Mouse (Mus musculus): Measurements from ENCODE around the gene Cyp11a1.

Gene Cyp11a1

DNA sequence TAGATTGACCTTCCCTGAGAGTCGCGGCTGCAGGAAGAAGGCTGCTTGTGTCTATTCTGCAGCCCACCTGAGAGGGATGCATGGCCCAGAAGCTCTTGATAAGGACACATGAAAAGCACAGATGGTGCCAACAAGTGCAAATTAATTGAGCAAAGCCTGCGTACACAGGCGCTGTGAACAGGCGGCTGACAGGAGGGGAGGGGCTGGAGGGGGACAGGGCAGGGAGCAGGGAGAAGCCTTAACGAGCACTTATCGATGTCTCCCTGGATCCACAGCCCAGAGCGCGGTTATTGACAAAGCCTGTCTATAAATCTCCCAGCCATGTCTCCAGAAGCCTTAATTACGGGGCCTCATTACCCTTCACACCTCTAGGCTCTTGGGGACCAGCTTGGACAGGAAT, 38.6 kb downstream of the Cyp11a1 start:
- DNase-seq (ENCODE audit: low read depth): no peak

DNA sequence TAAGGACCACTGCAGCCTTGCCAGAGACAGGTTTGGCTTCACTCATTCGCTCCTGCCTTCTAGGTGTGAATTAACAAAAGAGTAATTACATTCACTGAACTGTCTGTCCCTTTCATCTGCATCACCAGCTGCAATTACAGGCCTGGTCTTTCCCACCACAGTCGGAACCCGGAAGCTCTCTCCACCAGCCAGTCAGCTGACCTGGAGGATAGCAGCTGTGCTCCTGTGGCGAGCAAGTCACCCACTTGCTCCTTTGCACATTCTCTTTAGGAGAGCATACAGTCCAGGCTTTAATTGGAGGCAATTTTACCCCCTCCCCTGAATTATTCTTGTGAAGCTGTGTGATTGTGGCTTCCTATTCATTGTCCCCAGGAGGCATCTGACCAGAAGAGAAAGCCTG, 39.4 kb downstream of the Cyp11a1 start:
- DNase-seq (ENCODE audit: low read depth): no peak

DNA sequence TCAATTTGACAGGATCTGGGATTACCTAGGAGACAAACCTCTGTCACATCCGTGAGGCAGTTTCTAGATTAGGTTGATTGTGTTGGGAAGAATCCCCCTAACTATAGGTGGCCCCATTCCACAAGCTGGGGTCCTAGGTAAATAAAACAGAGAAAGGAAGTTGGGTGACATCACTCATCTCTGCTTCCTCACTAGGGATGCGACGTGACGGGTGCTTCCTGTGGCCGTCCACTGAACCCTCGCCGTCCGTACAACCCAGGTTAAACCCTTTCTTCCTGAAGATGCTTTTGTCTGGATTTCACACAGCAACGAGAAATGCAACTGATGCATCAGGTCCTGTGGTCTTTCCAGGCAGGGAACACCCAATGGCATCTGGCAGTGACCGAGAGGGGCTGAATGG, 40.9 kb downstream of the Cyp11a1 start:
- no peak for DNase-seq (ENCODE audit: low read depth)

DNA sequence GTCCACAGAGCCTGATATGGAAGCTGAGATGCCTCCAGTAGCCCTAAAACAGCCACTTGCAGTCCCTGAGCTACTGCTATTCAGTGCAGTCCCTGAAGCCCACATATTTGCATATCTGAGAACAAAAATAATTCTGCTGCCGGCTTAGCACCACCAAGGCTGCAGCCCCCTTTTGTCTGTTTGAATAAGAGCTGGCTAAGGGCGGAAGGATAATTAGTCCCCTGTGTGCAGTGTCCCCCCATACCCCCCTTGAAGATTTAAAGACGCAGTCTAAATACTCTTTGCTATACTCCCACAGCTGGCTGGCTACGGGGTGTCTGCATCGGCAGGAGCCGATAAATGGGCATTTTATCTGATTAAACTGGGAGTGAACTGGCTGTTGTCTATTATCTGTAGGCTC, 42.4 kb downstream of the Cyp11a1 start:
- DNase-seq (ENCODE audit: low read depth): no peak

DNA sequence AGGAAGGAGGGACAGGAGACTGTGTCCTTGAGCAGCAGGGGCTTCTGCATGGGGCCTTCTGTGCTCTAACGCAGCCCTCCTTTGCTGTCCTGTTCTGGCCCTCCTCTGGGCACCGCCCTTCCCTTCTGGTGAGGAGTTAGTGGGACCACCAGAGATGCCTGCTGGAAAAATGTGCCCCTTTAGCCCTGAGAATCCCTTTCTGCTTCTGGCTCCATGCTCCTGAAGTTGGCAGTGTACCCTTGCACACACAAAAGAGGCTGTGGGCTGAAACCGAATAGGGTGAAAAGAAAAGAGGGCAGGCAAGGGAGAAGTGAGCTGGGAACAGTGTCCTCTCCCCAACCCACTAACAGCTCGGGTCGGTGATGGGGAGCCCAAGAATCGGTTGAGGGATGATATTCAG, 43.0 kb downstream of the Cyp11a1 start:
- no peak for DNase-seq (ENCODE audit: low read depth)

DNA sequence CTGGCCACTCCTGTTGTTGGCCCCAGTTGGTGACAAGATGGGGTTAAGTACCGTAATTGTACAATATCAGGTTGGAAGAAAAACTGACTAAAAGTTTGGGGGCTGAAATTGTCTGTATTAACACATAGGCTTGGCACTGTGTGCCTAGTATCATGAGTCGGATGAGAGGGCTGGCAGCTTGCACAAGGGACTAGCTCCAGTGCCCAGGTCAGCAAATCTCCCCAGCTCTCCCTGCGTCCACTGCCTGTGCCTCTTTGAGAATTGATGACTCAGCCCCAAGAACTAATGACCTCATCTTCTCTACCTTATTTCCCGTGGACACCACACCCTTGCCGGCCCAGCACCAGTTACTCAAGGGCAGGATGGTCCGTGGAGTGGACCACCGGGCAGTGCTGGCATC, 43.6 kb downstream of the Cyp11a1 start:
- DNase-seq (ENCODE audit: low read depth): no peak

DNA sequence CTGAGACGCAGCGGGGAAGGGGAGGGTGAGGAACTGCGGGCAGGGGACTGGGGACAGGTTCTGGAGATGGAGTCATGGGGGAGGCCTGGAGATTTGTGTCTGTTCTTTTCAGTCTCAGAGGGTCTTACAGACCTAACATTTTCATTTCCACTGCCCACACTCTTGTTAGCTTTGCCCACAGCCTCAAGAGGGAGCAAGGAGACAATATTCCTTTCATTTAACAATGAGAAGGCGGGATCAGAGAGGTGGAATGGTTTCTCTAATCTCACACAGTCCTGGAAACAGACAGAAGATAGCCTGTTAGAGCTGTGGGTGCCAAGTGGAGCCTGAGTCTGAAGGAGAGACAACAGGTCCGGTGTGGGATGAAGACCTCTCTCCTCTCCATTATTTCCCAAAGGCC, 45.7 kb downstream of the Cyp11a1 start:
- no peak for DNase-seq (ENCODE audit: low read depth)

DNA sequence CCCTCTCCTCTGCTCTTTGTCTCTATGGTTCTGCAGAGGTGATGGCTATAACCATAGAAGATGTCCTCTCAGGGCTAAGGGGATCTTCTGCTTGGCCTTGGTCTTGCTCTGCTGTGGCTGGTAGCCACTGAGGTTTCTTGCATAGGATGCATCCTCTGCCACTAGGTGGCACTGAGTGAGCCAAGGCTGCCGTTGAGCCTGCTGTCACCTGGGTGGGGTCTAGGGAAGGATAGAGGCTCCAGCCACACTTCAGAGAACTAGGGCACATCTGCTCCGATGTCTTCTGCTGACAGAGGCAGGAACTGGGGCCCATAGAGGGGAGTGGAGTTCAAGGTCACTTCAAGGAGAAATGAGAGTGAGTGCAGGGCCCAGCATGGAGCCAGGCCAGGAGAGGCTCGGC, 46.9 kb downstream of the Cyp11a1 start:
- DNase-seq (ENCODE audit: low read depth): peak; percentile 40

DNA sequence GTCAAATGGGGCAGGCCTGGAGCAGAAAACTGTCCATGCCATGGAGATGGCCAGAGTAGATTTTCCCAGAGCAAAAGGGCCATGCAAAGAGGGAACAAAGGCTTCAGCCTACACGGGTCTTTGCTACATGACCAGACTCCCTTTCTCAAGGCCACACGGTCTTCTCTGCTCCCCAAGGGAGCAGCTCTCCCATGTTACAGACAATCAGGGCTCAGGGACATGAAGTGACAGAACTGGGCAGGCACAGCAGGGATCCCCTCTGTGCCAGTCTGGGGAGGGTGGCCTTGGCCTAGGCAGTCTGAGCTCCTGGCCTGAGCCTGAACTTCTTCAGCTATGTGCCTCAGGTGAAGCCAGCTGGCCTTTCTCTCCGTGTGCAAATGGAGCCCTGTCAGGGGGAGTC, 47.3 kb downstream of the Cyp11a1 start:
- DNase-seq (ENCODE audit: low read depth): no peak

DNA sequence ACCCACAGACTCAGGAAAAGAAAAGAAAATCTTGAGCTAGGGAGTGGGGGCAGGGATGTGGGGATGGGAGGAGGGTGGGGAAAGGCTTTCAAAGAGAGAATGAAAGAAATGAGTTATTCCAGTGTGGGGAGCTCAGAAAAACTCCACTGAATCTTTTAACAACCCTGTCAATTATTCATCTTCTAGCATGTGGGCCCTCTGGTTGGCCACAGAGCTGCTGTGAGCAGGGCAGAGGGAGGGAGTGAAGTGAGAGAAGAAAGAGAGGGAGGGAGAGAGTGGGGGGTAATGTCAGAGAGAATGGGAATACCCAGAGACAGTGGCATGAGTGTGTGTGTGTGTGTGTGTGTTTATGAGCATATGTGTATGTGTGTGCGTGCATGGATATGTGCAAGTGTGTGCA, 47.8 kb downstream of the Cyp11a1 start:
- no peak for DNase-seq (ENCODE audit: low read depth)

DNA sequence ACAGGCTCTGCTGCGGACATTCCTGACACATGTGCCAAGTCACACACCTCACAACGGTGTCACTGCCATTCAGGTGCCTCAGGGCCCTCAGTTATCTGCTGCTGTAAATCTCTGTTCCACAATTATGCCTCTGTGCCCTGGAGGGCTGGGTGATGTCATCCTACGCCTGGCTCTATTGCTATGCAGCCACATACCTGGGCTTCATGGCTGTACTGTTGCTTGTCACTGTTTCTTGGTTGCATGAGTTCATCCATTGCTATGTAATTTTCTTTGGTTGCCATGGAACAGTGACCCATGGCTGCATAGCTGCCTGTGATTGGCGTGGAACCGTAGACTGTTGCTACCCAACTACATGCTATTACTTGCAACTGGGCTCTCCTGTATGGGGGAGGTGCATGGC, 49.5 kb downstream of the Cyp11a1 start:
- DNase-seq (ENCODE audit: low read depth): no peak

DNA sequence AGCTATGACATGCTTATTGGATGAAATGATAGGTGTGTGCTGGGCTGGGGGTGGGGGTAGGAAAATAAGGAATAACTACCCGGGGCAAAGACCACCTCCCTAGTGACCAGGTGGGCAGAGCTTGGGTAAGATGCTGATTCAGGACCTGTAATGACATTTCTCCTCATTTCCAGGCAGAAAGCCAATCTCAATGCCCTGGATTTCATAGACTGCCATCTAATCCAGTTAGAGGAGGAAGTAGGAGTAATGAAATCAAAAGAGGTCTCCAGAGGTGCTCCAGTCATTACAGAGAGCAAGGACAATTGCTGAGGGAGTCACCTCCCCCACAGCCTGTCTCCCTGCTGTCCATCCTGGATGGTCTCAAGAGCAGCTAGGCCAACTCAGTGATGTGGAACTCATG, 53.7 kb downstream of the Cyp11a1 start:
- no peak for DNase-seq (ENCODE audit: low read depth)

DNA sequence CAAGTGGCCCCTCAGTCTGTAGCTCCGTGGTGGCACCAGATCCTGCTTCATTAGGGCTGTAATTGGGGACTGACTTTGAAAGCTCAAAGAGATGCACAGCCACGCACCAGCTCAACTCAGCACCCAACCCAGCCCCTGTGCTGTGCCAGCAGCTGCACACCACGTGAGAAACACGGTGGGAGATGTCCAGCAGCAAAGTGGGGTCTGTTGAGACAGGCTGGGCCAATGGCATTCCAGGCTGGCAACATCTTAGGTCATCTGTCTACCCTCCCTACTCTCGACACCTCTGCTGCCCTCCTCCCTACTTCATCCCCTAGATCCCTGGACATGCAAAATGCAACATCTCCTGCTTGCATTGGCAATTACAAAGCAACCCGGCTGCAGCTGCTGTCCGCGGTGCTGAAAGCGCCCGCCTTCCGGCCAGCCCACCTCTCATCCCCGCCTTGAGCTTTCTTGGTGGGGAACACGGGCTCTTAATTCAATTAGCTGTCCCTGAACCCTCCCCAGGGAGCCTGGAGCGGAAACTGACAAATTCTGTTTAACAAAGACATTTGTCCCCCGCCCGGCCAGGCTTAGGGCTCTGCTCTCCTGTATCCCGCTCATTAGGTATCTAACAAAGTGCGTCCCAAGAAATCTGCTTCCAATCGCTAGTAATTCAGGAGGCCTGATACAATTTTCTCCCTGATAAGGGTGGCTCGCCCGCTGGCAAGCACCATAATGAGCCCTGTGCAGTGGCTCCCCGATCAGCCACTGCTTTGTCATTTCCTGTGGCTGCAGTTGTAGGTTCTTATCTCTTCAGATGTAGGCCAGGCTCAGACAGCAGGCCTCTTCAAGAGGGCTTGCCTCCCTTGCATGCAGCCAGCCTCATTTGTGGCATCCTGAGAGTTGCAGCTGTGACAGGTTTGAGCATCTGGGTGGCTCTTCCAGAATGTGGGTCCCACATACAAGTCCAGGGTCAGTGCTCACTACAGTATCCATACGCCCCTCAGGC, 54.8 kb downstream of the Cyp11a1 start:
- DNase-seq (ENCODE audit: low read depth): peak; percentile 32

DNA sequence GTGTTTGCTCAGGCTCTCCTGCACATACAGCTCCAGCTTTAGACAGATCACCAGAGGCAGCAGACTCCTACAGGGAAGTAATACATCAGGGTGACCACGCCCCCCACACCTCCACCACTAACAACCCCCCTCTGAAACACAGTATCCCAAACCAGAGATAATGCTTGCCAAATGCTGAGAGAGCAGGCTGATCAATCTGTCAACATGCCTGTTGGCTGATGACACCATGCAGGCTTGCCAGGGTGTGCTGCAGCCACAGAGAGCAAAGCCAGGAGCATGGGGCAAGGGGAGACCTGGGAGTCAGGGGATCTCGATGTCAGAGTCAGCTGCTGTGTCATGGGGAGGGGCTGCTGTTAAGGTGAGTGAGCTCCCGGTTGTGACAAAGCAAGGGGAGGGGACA, 57.3 kb downstream of the Cyp11a1 start, which contains the start of gene Stra6:
Stra6 (plus strand) TSS at position 258 of the 400 bp plus-strand sequence.
- DNase-seq (ENCODE audit: low read depth): no peak

DNA sequence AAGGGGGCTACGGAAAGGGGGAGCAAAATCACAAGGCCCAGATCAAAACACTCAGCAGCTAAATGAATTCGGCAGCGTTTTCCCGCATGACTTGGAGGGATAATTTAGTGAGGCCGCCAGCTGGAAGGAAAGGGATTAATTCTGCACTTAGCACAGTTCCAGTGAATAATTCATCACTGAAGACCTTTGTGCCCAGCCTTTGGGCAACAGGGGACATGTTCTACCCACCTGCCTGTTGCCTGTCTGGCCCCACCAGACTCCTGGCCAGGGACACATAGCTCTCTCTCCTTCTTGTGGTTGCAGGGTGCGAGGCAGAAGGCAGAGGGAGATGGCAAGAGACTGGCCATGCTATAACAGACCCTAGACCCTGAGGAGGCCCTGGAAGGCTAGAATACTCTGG, 59.3 kb downstream of the Cyp11a1 start:
- DNase-seq (ENCODE audit: low read depth): no peak

DNA sequence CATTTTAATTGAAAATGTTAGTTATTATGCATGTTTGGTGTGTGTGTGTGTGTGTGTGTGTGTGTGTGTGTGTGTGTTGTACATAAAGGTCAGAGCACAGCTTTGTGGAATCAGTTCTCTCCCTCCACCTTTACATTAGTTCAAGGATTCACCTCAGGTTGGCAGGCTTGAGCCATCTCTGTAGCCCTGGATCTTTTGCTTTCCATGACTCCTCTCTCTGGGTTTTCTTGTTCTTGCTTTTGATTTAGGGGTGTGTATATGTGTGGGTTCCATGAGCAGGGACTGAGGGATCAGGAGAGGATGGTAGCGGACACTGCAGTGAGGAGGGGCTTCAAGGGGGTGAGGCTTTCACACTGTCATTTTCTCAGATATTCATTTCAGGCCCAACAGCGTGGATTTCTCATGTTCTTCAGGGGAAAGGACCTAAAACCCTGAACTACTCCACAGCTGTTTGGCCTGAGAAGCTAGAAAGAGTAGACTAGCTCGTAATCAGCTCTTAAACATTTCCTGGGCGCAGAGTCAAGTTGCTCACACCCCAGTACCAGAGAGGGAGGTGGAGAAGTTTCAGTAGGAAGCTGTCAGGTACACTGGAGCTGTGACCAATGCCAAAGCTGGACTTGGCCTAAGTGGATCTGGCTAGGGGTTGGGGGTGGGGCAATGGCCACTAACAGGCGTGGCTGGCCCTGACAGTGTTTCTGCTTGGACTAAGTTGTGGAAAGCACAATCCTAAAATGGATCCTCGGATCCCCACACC, 59.9 kb downstream of the Cyp11a1 start:
- DNase-seq (ENCODE audit: low read depth): no peak

DNA sequence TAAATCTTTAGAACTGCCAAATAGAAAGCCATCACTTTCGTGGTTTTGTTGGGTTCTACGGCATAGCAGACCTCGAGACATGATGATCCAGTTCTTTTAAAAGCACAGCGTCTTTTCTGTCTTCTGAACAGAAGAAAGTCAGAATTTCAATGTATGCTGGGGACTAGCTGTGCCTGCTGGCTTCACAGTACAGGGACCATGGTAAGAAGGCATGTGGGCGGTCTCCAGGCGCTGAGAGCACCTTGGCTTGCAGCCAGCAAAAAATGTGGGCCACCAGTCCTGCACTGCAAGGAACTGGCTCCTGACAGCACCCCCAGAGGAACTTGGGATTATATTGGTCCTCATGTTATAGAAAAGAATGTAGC, 60.5 kb downstream of the Cyp11a1 start:
- no peak for DNase-seq (ENCODE audit: low read depth)

DNA sequence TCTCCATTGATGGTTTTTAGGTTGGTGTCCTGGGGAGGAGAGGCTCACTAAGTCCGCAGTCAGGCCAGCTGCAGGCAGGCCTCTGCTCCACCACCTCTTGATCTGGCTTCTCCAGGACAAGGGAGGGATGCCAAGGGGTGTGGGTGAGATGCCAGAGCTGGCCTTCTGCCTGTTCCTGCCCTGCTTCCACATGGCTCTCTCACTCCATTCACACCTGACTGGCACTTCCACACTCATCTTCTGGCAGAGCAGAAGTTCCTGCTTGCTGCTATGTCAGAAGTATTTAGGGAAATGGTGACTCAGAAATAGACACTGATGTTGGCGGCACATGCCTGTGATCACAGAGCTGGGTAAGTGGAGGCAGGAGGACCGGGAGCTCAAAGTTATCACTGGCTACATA, 61.3 kb downstream of the Cyp11a1 start:
- DNase-seq (ENCODE audit: low read depth): no peak

DNA sequence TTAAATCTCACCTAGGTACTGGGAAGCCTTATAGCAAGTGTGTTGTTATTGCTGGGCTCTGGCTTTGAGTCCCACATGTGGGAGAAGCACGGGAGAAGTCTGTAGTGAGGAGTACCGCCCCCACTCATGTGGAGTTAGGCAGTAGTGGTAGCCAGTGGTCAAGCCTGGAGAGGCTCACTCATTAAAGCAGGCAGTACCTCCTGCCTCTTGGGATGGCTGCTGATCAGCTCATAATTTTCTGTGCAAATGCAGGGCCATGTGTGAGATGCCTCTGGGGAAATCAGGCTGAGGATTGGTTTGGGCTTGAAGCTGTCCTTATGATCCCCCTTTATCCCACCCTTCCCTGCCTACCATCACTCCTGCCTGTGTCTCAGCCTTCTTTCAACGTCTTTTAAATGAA, 68.3 kb downstream of the Cyp11a1 start:
- DNase-seq (ENCODE audit: low read depth): no peak
